Mouse (Mus musculus) testis, adult 2 months (tissue): ENCODE measurements around the gene Chd6. TPM values are rescaled to one million over a fixed set of nuclear protein-coding genes. Genes with fewer than 3 reads are reported as not detected.

Experiments
- H3K27ac ChIP-seq: fragments of 200-500 bp; 2 replicates; pipeline ENCODE4 v1.5.1; 2012; ENCODE audit warnings: low read depth, low read length; ENCODE audit not compliant: control insufficient read depth, insufficient read depth
- H3K27me3 ChIP-seq: fragments of 200-500 bp; 2 replicates; pipeline ENCODE4 v1.6.1; 2012; ENCODE audit warnings: mild to moderate bottlenecking, low read length, moderate library complexity; ENCODE audit not compliant: control insufficient read depth, insufficient read depth
- H3K36me3 ChIP-seq: fragments of 200-500 bp; 2 replicates; pipeline ENCODE4 v1.6.1; 2012; ENCODE audit warnings: mild to moderate bottlenecking, low read length; ENCODE audit not compliant: control insufficient read depth, insufficient read depth
- H3K4me1 ChIP-seq: fragments of 200-500 bp; 2 replicates; pipeline ENCODE4 v1.6.1; 2012; ENCODE audit warnings: low read length; ENCODE audit not compliant: control insufficient read depth, insufficient read depth
- H3K4me3 ChIP-seq: fragments of 200-500 bp; 2 replicates; pipeline ENCODE4 v1.5.1; 2012; ENCODE audit warnings: low read depth, mild to moderate bottlenecking, low read length, moderate library complexity, mixed read lengths; ENCODE audit not compliant: control insufficient read depth
- CTCF ChIP-seq: fragments of 200-500 bp; IDR thresholded peaks from 2 replicates; pipeline ENCODE4 v1.5.1; 2012; ENCODE audit warnings: low read depth, mild to moderate bottlenecking, inconsistent platforms, low read length, moderate library complexity; ENCODE audit not compliant: control insufficient read depth, insufficient read depth, insufficient replicate concordance
- POLR2A ChIP-seq: fragments of 200-500 bp; IDR thresholded peaks from 2 replicates; pipeline ENCODE4 v1.6.1; 2012; ENCODE audit warnings: low read depth, mild to moderate bottlenecking, inconsistent platforms, low read length, moderate library complexity; ENCODE audit not compliant: control insufficient read depth
- polyA plus RNA-seq: library from polyadenylated mRNA; depleted of rRNA; stranded (reverse); fragments of >200 nt; gene quantifications from 2 replicates; pipeline ENCODE4 v1.2.3, GENCODE M21; 2012

Chd6 gene
- polyA plus RNA-seq, 1 experiment = 3.3 TPM

DNA sequence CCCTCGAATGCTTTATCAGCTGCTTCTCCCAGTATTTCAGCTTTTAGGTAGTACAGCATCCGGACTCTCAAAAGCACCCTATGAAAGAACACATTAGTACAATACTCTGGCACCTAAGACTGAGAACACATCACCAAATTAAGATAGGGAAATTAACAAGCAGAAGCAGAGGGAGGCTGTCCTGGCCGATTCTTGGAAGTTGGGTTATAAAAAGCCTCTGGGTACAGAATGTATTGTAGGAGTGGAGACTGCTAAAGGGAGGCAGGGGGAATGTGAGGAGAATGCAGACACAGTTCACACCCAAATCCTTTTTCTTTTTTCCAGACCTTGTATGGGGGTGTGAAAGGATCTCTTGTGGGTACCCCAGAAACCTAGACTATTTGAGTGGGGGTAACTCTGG, 126.2 kb downstream of the Chd6 start:
- Histone ChIP-seq H3K27me3 (no peaks in the 10 kb centered on the region), H3K36me3 (no peaks in the 10 kb centered on the region; the same call in 1 of the 2 replicates)
- no peak for TF ChIP-seq CTCF
- TF ChIP-seq POLR2A = no peak

DNA sequence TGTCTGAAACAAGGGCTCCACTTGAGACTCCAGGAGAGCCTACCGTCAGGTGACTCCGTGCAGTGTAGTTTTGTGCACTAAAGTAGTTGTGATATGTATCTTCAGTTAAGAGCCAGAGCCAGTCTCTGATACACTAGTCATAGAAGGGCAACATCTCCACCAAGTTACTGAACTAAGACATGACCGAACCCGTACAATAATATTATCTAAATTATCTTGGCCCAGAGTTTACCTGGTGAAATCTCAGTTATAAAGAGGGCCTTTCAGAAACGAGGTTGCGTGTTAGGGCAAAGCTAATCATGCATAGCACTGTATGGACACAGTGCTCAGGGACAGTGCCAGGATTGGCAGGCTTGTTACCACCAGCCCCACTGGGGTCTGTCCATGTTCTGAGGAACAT, 127.1 kb downstream of the Chd6 start:
- no peaks in the 10 kb centered on the region for H3K4me1 ChIP-seq
- no peak overlapping the region for H3K27ac ChIP-seq
- H3K36me3 ChIP-seq = no peaks in the 10 kb centered on the region; the same call in 1 of the 2 replicates
- TF ChIP-seq POLR2A = no peak
- TF ChIP-seq CTCF = no peak
- no peak overlapping the region for H3K4me3 ChIP-seq
- no peaks in the 10 kb centered on the region for H3K27me3 ChIP-seq

More for the DNA sequence above, 126.2 kb downstream of the Chd6 start:
- H3K4me3 ChIP-seq = no peak overlapping the region
- H3K4me1 ChIP-seq = no peaks in the 10 kb centered on the region
- no peak overlapping the region for H3K27ac ChIP-seq

DNA sequence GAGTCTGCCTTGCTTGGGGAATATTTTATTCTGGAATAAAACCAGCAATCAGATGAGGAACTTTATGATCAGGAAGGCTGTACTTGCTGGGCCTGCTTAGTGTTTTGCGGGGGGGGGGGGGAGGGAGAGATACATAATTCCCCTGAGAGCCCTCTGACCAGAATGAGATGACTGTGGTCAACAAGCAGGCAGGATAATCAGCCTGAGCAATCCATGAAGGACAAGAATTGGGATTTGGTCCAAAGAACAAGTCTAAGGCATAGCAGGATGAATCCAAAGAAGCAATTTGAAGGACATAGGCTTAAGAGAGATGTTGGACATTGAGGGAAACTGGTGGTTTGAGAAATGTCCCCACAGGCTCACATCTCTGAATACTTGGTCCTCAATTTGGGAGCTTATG, 130.2 kb downstream of the Chd6 start:
- Histone ChIP-seq H3K4me1 (no peaks in the 10 kb centered on the region), H3K27me3 (no peaks in the 10 kb centered on the region), H3K4me3 (no peak overlapping the region), H3K36me3 (no peaks in the 10 kb centered on the region; the same call in 1 of the 2 replicates), H3K27ac (no peak overlapping the region)
- TF ChIP-seq POLR2A (no peak), CTCF (no peak)

DNA sequence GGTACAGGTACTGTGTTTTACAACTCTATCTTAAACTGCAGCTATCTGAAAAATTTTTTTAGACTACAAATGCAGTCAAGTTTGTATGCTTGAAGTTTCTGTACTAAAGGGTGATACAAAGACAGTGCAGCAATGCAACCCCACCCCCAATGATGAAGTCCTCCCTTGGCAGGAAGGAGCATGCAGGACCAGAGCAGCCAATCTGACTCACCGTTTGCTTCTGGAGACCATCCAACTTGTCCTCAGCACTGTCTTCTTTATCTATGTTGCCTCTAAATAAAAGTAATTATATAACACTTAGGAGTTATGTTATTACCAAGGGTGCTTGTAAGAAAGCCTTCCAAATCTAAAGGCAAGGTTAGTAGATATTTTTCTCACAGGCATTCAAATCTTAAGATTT, 131.6 kb downstream of the Chd6 start:
- Histone ChIP-seq H3K36me3 (no peaks in the 10 kb centered on the region; the same call in 1 of the 2 replicates), H3K4me3 (no peak overlapping the region)
- no peak for TF ChIP-seq CTCF
- TF ChIP-seq POLR2A = no peak

DNA sequence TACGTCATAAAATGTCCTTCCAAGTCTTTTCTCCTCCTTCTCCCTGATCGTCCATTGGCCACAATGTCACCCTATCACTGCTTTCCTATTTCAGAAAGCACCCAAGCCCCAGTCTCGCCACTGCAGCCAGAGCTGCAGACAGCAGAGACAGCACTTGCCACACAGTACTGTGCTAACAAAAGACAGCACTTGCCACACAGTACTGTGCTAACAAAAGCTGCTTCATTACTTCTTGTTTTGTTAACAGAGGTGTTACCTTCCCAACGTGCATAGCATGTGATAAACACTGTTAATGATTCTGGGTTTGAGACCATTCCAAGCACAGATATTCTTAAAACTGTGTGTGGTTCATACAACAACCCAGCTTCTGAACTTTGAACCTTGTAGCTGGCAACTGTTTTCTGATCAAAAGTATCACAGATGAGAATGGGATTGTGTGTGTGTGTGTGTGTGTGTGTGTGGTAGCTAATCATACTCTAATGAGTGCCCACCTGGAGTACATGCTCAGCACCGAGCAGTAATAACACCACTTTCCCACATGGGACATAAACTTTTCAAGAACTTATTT, 135.1 kb downstream of the Chd6 start:
- Histone ChIP-seq H3K27ac (no peak overlapping the region), H3K4me1 (no peaks in the 10 kb centered on the region), H3K27me3 (no peaks in the 10 kb centered on the region), H3K36me3 (no peaks in the 10 kb centered on the region; the same call in 1 of the 2 replicates), H3K4me3 (no peak overlapping the region)
- no peak for TF ChIP-seq CTCF
- TF ChIP-seq POLR2A = no peak

More for the DNA sequence above, 131.6 kb downstream of the Chd6 start:
- H3K27ac ChIP-seq = no peak overlapping the region
- no peaks in the 10 kb centered on the region for H3K4me1 ChIP-seq
- H3K27me3 ChIP-seq = no peaks in the 10 kb centered on the region

DNA sequence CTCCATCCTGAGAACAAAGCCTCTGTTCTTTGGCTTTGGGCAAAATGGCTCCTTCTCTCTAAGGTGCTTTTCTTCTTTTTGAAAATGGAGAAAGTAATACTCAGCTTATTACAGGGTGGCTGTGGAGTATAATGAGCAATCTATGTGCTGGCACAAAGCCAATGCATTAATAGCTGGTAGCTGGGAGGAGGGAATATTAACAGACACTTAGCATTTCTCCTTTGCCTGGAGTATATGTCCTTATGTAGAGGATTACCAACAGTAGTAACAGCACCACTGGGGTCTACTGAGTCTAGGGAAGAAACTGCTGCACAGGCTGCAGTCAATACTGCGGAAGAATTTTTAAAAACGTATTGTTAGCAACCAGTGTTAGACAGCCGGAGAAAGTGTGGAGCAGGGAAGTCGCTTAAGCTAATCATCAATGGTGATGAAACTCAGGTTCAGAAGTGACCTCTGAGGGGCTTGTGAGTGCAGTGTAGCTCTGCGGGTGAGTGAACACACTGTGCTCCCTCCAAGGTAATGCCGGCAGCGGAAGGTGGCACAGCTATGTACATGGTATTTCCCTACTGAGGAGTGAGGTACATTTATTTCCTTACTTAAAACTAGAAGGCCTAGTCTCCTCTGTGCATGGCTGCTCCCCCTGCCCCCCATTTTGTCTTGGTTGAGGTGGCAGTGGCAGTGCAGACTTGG, 136.6 kb downstream of the Chd6 start:
- no peaks in the 10 kb centered on the region; the same call in 1 of the 2 replicates for H3K36me3 ChIP-seq
- no peaks in the 10 kb centered on the region for H3K27me3 ChIP-seq
- no peak overlapping the region for H3K27ac ChIP-seq
- TF ChIP-seq POLR2A (no peak), CTCF (no peak)
- no peak overlapping the region for H3K4me3 ChIP-seq
- no peaks in the 10 kb centered on the region for H3K4me1 ChIP-seq

DNA sequence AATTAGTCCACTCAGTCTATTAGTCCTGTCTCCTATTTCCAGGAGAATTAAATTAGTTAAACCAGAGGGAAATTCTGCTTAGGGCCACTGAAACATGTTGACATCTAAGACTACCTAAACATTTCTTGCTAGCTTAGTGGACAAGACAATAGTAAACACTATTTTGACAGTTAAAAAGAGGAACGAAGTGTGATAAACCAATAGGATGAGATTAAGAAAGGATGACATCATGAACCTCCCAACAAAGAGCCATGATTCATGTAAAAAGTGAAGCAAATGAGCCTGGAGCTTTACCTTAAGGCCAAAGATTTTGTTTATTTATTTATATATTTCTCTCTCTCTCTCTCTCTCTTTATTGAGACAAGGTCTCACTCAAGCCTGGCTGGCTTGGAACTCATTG, 146.7 kb downstream of the Chd6 start:
- no peak for TF ChIP-seq POLR2A
- TF ChIP-seq CTCF = no peak
- Histone ChIP-seq H3K4me3 (no peak overlapping the region), H3K27ac (no peak overlapping the region), H3K36me3 (no peaks in the 10 kb centered on the region), H3K4me1 (no peaks in the 10 kb centered on the region), H3K27me3 (no peaks in the 10 kb centered on the region)
